Mouse (Mus musculus) heart, postnatal 4 days (tissue): ENCODE results near the gene Fndc3b. TPM values are rescaled to one million over a fixed set of nuclear protein-coding genes. Genes with fewer than 3 reads are reported as not detected.

Source experiments
- DNase-seq: peaks from one replicate; pipeline ENCODE4 v3.0.0; 2021
- total RNA-seq, 2 experiments: library from RNA; stranded (reverse); gene quantifications; 2 replicates each; pipeline ENCODE4 v1.2.3; 2021

The Fndc3b gene
- total RNA-seq, 2 experiments from 2014 or later = 83.4 to 89.7 TPM

- no peak for DNase-seq
Measured at GRCm38 (mm10) chr3:27709096-27709905, 1.8 kb downstream of the Fndc3b start.

DNA sequence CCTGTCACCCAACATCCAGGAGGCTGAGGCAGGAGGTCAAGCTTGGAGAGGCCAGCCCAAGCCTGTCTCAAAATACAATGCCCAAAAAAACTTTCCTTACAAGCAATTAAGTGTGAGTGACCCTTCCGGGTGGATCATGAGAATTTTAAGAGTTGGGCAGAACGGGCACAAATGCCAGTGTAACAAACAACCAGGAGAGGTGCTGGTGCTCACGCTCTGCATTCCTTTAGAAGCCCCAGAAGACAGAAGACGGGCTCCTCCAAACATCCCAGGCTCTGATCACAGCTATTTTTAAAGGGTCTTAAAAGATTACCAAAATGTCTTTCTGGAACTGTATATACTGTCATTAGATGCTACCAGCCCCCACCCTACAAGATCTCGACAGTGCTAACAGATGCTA, 2.5 kb downstream of the Fndc3b start:
- no peak for DNase-seq

DNA sequence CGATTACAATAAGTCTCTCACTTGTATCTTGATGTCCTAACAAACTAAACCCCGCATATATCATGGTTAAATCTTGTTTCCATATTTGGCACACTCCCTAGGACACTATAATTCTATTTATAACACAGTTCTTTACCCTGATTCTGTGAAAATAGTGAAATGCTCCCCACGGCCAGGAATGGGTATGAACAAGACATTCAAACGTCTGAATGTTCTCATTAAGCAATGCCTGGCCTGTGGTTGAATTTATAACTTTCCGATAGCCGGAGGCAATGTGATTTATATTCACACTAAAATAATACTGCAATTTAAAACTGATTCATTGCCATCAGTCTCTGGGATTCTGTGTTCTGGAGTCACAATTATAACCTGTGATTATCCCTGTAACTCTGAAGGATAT, 5.3 kb downstream of the Fndc3b start:
- no peak for DNase-seq

DNA sequence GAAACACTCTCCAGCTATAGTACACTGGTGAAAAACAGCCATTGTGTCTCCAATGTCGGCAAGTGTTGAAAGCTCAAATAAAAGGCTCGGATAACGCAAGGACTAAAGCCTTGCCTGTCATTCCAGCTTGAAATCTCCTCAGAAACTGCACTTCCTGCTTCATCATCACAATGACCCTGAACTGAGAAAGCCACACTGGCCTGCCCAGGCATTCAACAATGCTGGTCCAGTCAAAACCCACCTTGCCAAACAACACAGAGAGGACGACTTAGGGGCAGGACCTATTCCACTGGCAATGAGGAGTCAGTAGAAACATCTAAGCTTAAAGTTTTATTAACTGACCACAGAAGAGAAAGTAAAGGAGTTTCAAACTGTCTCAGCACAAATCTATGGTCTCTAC, 6.1 kb downstream of the Fndc3b start:
- DNase-seq = no peak

GRCm38 (mm10) chr3:27704641-27705040, 6.5 kb downstream of the Fndc3b start:
- no peak for DNase-seq

GRCm38 (mm10) chr3:27703531-27703930, 7.6 kb downstream of the Fndc3b start:
- DNase-seq = no peak

GRCm38 (mm10) chr3:27703081-27703480, 8.0 kb downstream of the Fndc3b start:
- no peak for DNase-seq

DNA sequence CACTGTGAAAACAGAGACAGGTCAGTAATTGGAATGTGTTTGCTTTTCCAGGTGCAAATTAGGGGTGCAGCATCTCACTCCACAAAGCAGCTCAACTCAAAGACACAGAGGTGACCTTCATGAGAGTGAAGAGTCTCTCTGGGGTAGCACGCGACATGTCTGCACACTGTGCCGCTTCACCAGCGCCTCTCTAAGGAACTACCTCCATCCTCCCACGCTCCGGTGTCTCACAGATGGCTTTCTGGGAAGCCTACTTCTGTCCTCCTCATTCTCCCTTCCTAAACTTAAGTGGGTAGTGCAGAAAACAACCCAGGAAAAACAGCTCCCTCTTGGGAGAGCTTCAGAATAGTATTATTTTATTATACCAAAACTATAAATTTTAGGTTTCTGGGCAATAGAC, 12.4 kb downstream of the Fndc3b start:
- no peak for DNase-seq

DNA sequence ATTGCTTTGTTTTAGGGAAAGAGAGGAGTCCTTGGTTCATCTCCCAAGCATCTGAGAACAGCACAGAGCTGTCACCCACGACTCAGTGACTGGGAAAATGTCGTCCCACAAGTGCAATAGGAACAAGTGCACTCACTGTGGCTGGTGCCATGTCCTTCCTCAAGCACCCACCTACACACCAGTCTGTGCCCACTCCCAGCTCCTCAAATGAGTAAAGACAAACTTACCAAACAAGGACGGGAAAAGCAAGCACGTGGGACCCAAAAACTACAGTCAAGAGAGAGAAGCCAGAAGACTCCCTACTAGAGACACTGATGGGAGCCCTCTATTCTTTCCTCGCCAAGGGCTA, 14.7 kb downstream of the Fndc3b start:
- no peak for DNase-seq

DNA sequence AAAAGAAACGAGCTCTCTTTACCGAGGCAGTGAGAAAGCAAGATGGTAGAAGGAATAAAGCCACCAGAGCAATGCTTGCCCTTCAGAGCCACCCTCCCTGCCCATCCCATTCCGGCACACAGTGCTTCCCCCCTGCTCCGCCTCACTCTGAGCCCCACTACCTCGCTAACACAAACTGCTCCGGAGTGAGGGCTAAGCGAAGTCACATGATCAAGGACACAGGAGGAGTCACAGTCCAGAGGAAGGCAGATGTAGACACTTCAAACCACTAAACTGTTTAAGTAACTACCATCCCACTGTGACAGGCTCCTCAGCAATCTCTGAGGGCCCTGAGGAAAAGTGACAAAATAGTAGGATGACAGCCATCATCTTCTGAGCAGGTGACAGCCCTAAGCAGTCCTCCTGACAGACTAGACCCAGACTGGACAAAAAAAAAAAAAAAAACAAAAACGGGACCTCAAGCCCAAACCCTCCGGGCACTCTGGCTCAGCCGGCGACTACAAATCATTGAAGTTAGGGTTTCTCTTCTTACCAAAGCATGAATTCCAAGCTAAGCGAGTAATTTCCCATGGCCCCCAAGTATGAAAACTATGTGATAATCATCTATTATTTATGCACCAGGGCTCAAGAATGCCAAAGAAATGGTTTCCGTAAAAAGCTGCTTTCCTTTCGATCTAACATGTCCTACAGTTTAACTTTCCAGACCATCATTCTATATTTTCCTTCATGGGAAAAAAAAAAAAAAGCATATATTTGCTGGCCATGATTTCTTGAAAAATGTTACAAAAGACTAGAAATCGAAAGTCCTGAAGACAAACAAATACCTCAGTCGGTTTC, 15.3 kb downstream of the Fndc3b start:
- DNase-seq = no peak

DNA sequence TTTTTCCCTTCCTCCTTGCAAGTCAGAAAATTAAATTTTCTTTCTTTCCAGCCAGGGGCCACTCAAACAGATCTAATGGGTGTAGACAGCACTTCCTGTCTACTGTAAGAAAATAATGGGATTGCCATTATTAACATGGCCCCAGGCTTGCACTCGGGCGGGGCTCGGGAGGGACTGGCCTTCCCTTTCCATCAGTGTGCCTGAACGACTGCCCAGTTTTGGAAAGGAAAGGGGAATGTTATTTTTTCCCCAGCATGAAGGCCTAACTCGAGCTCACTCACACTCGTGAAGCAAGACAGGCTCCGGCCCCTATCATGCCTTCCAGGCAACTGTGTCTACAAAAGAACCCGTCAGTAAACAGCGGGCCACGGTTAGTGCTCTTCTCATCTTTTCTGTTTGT, 16.5 kb downstream of the Fndc3b start:
- peak; percentile 44 for DNase-seq

DNA sequence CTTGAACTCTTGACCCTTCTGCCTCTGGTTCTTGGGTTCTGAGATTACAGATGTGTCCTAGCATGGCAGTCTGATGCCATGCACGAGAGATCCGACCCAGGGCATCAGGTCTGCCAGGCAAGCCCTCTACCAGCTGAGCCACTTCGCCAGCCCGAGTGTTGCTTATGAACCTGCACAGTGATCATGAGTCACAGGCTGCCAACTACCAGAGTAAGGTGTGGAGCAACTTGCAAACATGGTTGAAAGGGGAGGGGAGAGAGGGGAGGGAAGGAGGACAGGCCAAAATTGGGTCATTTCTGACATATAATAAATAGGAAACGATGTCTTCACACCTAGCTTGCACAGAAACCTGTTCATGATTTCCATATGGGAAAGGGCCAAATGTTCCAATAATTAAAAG, 17.0 kb downstream of the Fndc3b start:
- no peak for DNase-seq

DNA sequence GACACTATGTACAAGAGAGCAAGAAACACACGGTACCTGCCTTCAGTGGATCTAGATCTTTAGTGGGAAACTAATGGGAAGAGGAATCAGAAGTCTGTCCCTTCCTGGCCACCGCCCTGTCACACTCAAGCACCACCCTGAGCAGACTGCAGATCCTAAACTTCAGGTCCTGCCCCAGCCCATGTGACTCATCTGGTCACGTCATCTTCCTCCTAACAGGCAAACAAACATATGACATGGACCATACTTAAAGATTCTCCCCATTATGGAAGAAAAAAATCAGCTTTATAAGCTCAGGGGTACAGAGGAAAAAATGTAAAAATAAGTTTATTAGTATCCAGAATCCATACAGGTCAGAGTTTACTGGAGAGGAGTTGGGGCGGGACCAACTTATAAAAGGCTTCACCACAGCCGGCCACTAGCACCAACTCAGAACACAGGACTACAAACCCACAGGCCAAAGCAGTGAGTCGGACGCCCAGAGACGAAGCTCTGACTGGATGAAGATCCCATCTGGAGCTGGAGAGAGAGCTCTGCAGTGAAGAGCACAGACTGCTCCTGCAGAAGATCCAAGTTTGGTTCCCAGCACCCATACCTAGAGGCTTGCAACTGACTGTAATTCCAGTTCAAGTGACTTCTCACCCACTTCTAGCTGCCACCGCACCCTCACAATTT, 19.5 kb downstream of the Fndc3b start:
- no peak for DNase-seq

GRCm38 (mm10) chr3:27690030-27690429, 21.1 kb downstream of the Fndc3b start:
- peak; percentile 80 for DNase-seq

- peak; percentile 68 for DNase-seq
Measured at GRCm38 (mm10) chr3:27689149-27689865, 21.8 kb downstream of the Fndc3b start.

- DNase-seq = no peak
Measured at GRCm38 (mm10) chr3:27686732-27687491, 24.2 kb downstream of the Fndc3b start.

DNA sequence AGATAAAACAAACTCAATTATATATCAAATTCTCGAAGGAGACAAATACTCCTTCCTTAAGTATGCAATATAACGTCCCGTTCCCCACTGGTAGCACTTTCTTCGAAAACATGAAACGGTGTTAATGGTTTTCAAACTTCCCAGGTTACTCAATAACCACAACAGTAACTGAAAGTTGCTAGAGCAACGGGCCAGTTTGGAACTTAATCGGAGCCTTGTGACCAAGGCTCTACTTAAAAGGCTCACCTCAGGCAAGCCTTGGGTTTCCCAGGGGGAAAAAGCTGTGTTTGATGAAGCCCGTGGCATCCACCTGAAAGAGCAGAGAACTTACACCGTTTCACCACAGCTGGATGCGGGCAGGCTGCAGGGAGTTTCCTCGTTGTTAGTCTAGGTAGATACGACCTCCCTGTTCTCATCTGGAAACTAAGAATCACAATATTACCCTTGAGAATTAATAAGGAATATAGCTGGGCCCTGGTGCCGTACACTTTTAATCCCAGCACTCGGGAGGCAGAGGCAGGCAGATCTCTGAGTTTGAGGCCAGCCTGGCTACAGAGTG, 25.4 kb downstream of the Fndc3b start:
- no peak for DNase-seq

GRCm38 (mm10) chr3:27685134-27685533, 26.0 kb downstream of the Fndc3b start:
- DNase-seq = no peak

DNA sequence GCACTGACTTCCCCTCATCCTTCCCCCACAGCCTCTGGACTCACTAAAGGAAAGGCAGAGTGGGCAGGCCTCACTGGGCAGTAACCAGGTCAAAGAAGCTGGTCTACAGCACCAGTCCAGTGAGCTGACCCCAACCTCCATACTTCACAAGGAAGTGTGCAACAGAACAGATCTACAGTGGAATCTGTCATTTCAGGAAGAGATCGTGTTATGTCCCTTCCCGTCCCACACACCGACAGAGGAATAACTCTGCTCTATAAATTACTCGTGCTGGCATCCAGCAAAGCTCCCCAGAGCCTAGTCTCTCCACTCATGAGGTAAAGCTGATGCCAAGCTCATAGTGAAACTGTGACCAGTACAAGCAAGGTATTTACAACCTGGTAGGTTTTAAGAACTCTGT, 27.7 kb downstream of the Fndc3b start:
- DNase-seq = no peak

DNA sequence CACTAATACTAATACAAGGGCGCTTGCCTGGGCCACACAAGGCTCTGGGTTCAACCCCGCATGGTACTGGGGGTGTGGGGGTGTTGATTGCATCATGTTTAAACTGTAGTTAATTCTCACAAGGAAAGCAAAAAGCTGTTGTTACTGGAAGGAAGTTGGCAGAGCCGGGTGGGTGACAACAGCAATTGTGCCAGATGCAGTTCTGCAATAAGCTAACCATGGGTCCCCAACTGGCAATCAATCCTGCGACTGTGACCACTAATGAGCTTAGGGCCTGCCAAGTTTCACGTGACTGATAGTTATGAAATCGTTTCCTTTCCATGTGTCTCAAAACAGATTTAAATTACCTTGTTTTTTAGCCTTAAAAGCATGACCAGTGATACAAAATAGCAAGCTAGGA, 33.5 kb downstream of the Fndc3b start:
- no peak for DNase-seq

- peak; percentile 65 for DNase-seq
Measured at GRCm38 (mm10) chr3:27673660-27674059, 37.4 kb downstream of the Fndc3b start.

GRCm38 (mm10) chr3:27670416-27670815, 40.7 kb downstream of the Fndc3b start:
- DNase-seq = no peak
